12 mouse cellular contexts compared by ENCODE assay signal in the genomic region with DNA sequence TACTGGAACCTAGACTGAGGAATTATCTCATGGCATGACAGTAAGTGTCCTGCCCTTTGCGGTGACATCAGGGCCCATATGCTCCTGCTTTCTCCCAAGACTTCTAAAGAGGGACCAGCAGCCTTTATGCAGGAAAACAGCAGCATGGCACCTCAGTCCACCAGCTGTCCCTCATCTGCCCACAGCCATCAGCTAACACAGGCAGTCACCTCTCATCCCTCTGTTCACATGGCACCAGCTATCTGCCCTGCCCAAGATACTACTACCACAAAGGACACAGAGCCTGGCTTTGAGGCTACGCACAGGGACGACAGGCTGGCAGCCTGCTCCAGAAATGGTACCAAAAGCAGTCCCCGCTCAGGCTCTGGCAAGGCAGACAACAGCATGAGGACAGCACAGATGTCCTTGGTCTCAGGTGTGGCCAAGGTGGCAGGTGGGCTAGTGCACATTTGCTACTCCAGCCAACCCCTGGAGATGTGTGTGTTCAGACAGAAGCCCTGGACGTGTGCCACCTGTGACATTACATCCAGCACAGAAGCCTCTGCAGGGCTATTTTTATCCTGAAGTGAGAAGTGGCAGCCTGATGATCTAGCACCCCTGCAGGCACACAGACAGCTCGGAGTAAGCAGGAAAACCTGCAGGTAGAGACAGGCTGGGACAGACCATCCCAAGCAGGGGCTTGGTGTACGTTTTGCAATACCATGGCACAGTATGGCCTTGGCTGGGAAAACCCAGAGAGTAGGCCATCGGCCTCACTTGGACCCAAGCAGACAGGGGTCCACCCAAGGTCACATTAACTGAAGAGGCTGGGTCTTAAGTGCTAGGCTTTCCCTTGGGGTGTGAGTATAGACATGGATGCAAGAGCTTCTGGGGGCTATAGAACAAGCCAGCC.
DNase-seq lines count a peak whose midpoint lies in the region; ATAC-seq lines count a peak whose summit lies in the region.
"Had no signal": no experiment of that assay in that cellular context is flagged by ENCODE, and none has a peak within 500 bp of the region (broad histone marks: within the 10 kb centered on the region; RNA-seq: fewer than 3 reads in every experiment).

No protein-coding gene starts in this region.

- H3K36me3 ChIP-seq in megakaryocyte, embryonic 14.5 days (replicated peaks; ENCODE audit: low read length), result peaks cover 65% of the 10 kb centered on the region
- H3K36me3 ChIP-seq in neural tube, embryonic 13.5 days, result no peaks in the 10 kb centered on the region
- H3K36me3 ChIP-seq: midbrain, embryonic 12.5 days had no signal

- H3K9ac ChIP-seq in neural tube, embryonic 13.5 days, result no peak overlapping the region
- H3K9ac ChIP-seq: liver, embryonic 14.5 days; midbrain, embryonic 12.5 days had no signal

- no peaks in the 10 kb centered on the region for H3K9me3 ChIP-seq in megakaryocyte, embryonic 14.5 days
- H3K9me3 ChIP-seq in neural tube, embryonic 13.5 days, result no peaks in the 10 kb centered on the region
- H3K9me3 ChIP-seq: G1E; midbrain, embryonic 12.5 days had no signal

- ATAC-seq in megakaryocyte, adult 5-6 weeks (ENCODE audit: poor library complexity, severe bottlenecking), result no peak
- ATAC-seq in neural tube, embryonic 13.5 days (ENCODE audit: low read depth), result no peak
- no peak for ATAC-seq in granulocyte monocyte progenitor cell, adult 5-6 weeks (replicated peaks; ENCODE audit: poor library complexity, severe bottlenecking)

- H3K4me3 ChIP-seq in megakaryocyte, embryonic 14.5 days (replicated peaks), result peak overlapping the region; percentile 44
- H3K4me3 ChIP-seq in neural tube, embryonic 13.5 days, result no peak overlapping the region
- H3K4me3 ChIP-seq: midbrain, embryonic 12.5 days had no signal

- peaks cover 28% of the 10 kb centered on the region for H3K4me1 ChIP-seq in megakaryocyte, embryonic 14.5 days
- H3K4me1 ChIP-seq in neural tube, embryonic 13.5 days (replicated peaks), result peaks cover 38% of the 10 kb centered on the region
- H3K4me1 ChIP-seq: midbrain, embryonic 12.5 days had no signal

- peak; percentile 71 for DNase-seq in cerebellum, adult 9-11 months
- peak; percentile 46 for DNase-seq in gastrocnemius, postnatal 25 days
- DNase-seq in embryo, embryonic 10.5 days (ENCODE audit: low spot score), result no peak
- DNase-seq: adrenal gland, adult 2 months; layer of hippocampus, postnatal 36 days had no signal

- 83% methylated on average over 8 of the region's 8 CpGs for WGBS in neural tube, embryonic 13.5 days

- H3K27ac ChIP-seq in neural tube, embryonic 13.5 days (replicated peaks), result peak overlapping the region; percentile 75
- H3K27ac ChIP-seq: liver, embryonic 14.5 days; midbrain, embryonic 12.5 days had no signal

- no peak overlapping the region for H3K4me2 ChIP-seq in neural tube, embryonic 13.5 days
- H3K4me2 ChIP-seq: midbrain, embryonic 12.5 days had no signal

- no peaks in the 10 kb centered on the region for H3K27me3 ChIP-seq in megakaryocyte, embryonic 14.5 days (replicated peaks)
- H3K27me3 ChIP-seq in neural tube, embryonic 13.5 days, result no peaks in the 10 kb centered on the region
- H3K27me3 ChIP-seq: midbrain, embryonic 12.5 days had no signal
